Mouse (Mus musculus) thymus, adult 2 months (tissue): ENCODE results near the gene Gse1.

Source experiments
- CTCF ChIP-seq: fragments of 200-500 bp; IDR thresholded peaks from 2 replicates; pipeline ENCODE4 v1.5.1; 2012; ENCODE audit warnings: mild to moderate bottlenecking, control low read depth, low read length, moderate library complexity, borderline replicate concordance; ENCODE audit not compliant: control insufficient read depth, poor library complexity, insufficient read depth; ENCODE audit errors: extremely low read depth
- POLR2A ChIP-seq: fragments of 200-500 bp; IDR thresholded peaks from 2 replicates; pipeline ENCODE4 v1.6.1; 2012; ENCODE audit warnings: mild to moderate bottlenecking, low read length, control low read depth, moderate library complexity; ENCODE audit not compliant: control insufficient read depth, poor library complexity, insufficient read depth; ENCODE audit errors: extremely low read depth

DNA sequence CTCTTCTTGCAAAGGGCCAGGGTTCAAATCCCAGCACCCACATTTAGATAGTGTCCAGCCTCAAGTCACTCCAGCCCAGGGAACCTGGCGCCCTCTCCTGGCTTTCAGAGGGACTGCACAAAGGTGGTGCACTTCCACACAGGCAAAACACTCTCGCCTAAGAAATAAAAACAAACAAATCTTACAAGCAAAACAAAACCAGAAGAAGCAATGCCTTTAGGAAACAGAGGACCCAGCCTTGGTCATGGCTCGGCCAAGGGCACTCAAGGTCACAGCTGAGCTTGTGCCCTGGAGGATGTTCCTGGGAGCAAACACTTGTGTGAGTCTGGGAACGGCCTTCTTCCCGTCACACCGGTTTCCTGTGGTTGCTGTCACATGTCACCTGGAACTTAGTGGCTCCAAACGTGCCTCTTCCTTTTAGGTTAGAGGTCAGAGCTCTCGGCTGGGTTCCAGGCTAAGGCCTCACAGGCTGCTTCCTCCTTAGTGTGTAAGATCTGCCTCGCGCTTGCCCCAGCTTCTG, 135.4 kb downstream of the Gse1 start:
- TF ChIP-seq CTCF = peak; percentile 65; the same call in 1 of the 2 replicates
- TF ChIP-seq POLR2A = no peak
